Mouse (Mus musculus) cerebellum, adult 9-11 months (tissue): ENCODE measurements at regions not wholly inside any gene's neighbourhood (a gene's known extent, or its start where the extent isn't known, plus 50 kb on each side); places are given as distances from the start of the nearest gene placed in this dataset.
"Not testable (repeated sequence)": the region's sequence is repeated elsewhere in the genome, so short reads cannot be mapped to it uniquely, and the experiment has no call there.

Source experiments
- DNase-seq: peaks from one replicate; pipeline ENCODE4 v3.0.0; 2022

- peak; percentile 72 for DNase-seq
Observed at GRCm38 (mm10) chr17:69563165-69563564, 124.0 kb downstream of the Akain1 start.

- DNase-seq, result not testable (repeated sequence)
Observed at GRCm38 (mm10) chr17:69571070-69571669, 132.0 kb downstream of the Akain1 start.

GRCm38 (mm10) chr17:69590553-69590952, 151.4 kb downstream of the Akain1 start:
- no peak for DNase-seq

DNA sequence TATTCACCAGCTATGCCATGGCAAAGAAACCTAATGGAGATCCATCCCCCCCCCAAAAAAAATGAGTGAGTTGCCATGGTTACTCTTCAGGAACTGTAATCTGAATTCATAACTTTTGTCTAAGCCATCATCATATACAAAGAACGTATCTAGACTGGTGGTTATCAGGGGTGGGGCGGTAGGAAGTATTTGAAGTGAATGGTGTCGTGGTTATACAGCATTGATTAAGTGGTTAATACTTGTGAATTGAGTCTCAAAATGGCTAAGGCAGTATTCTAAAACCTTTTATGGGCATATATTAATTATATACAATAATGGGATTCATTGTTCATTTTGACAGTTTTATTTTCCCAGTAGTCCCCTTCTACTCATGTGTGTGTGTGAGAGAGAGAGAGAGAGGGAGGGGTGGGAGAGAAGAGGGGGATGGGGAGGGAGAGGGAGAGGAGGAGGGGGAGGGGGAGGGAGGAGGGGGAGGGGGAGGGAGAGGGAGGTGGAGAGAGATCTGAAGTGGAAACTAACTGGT, 158.7 kb downstream of the Akain1 start:
- DNase-seq, result no peak

GRCm38 (mm10) chr17:69598461-69598860, 159.3 kb downstream of the Akain1 start:
- DNase-seq, result no peak

- DNase-seq, result peak; percentile 7
Observed at GRCm38 (mm10) chr17:69603596-69603995, 164.5 kb downstream of the Akain1 start.

DNA sequence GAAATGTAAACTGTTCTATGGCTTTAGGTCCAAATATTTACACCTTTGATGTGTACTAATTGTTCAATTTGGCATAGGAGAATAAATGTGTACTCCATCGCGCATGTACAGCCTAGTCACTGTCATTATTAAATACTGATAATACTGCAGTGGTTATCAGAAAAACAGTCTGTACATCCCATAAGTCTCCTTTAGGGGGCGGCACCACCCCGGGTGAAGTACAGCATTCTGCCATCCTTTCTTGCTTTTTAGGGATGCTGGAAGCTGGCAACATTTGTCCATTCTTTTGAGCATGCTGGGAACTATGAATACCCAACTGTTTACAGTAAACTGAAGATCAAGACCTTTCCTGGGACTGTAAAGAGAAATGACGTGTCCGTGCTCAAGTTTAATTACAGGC, 165.6 kb downstream of the Akain1 start:
- peak; percentile 53 for DNase-seq

DNA sequence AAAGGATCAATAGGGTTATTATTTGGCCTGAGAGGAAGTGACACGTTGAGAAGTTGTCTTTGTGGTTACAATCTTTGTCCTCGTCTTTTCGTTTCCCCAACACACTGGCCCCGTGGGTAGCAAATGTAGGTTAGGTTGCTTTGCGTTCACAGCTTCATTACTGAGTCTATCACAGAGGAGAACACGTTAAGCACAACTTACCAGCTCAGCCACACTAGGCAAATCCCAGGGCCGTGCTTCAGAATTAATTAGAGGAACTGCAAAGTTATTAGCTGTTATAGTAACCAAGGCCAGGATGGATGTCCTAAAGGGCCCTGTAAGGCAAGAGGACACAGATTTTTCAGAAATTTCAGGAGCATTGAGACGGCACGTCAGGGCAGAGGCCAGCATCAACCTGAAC, 166.3 kb downstream of the Akain1 start:
- DNase-seq, result no peak

- no peak for DNase-seq
Observed at GRCm38 (mm10) chr17:69631411-69631810, 192.3 kb downstream of the Akain1 start.

DNA sequence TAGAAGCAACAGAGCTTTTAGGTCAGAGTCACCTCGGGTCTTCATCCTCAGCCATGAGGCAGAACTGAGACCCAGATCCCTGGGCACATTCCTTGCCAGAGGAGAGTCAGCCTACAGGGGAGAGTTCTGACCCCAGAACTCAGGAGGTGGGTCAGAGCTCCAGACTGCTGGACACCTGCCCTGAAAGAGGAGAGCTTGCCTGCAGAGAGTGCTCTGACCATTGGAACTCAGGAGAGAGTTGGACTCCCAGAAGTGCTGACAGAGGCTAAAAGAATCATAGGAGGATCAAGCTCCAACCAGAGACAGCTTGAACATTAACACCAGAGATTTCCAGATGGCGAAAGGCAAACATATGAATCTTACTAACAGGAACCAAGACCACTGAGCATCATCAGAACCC, 211.4 kb downstream of the Akain1 start:
- not testable (repeated sequence) for DNase-seq

GRCm38 (mm10) chr17:69654586-69654985, 215.5 kb downstream of the Akain1 start:
- no peak for DNase-seq

DNA sequence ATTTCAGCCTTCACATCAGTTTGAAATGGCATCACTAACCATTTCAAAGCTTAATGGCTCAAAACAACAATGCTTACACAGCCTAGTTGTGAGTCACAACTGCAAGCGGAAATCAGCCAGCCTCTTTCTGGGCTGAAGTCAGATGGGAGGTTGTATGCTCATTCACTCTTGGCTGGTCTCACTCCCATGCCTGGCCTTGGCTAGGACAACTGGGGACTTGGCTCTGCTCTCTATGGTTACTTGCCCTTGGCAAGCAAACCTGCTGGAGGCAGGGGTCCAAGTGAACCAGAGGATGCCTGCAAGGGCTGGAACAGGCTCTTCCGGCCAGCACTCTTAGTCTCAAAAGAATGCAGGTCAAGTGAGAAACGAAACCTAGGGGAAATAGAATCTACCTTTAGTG, 233.4 kb downstream of the Akain1 start:
- DNase-seq, result peak; percentile 97

DNA sequence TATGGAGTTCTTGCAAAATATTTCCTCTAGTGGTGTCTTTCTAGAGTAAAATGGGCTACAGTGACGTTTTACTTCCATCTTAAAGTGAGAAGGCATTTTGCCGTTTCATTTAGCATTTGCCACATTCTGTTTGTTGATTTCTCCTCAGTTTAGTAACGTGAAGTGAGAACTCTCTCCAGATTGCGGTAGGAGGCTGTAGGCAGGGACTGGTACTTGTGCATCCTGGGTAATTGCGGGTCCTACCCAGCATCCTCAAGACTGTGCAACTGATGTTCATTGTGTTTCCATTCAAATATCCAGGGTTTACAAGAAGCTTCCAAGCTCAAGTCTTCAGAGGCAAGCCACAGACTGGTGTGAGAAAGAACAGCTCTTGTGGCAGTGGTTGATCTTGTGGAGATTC, 244.0 kb downstream of the Akain1 start:
- DNase-seq, result no peak

- DNase-seq, result no peak
Observed at GRCm38 (mm10) chr17:69685625-69686257, 246.6 kb downstream of the Akain1 start.

- no peak for DNase-seq
Observed at GRCm38 (mm10) chr17:69686383-69686782, 247.3 kb downstream of the Akain1 start.

DNA sequence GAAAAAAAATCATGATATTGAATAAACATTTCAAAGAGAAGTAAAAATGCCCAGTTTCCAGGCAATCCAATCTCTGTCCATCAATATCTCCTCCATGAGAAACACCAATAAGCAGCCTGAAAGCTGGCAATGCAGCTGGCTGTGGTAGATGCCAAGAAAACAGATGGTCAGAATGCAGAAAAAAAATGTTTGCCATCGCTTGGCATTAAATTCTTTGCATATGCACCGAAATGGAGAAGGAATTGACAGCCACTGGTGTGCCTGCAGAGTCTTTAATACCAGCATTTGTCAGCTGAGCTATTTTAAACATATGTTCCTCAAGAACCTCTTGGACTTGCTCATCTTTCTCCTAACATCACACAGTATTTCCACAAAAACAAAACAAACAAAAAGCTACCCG, 256.2 kb downstream of the Akain1 start:
- DNase-seq, result peak; percentile 66

GRCm38 (mm10) chr17:69727325-69727724, 241.5 kb upstream of the Dlgap1 start:
- no peak for DNase-seq

GRCm38 (mm10) chr17:69732981-69733380, 235.9 kb upstream of the Dlgap1 start:
- no peak for DNase-seq

DNA sequence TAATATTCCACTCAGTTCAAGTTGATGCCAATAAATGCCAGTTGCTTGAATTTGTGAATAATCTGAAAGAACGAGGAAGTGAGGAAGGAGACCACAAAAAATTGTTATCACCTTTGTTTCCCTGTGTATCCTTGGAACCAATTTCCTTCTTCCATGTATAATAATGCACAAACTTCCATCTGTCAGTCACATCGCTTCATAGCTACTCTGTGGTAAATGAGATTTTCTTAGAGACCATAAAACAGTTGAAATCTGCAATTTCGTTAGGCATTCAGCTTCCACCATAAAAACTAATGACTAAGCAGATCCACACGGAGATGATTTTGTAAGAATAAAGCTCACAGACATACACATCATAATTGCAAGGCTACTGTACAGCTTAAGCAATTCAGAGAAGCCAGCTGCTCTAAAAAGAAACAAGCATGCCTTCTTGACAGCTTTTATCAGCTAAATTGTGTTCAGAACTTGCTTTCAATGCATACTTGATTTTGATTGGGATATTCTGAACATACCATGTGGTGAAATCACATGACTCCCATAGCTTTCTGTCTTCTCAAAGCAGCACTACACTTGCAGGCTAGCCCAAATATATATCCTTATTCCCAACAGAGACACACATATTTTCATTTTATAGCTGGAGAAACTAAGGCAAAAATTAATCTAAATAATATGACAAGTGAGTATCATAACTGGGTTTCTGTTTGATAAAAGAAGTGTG, 232.3 kb upstream of the Dlgap1 start:
- no peak for DNase-seq

DNA sequence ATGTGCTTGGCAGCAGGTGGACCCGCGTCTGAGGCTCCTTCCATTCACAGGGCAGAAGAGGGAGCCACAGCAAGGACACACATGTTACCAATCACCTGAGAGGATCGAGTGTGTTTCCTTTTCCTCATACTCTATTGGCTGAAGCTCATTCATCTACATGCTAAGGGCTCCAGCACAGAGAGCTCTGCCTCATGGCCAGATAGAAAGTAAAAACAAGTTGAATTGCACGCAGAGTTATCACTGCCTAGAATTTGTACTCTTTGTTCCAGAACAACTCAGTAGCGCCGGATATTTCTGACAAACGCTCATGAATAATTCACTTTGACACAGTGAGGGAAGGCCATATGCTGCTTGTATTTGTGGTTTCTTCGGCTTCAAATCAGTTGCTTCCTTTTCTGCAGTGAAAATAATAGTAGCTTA, 199.9 kb upstream of the Dlgap1 start:
- peak; percentile 11 for DNase-seq

- DNase-seq, result peak; percentile 39
Observed at GRCm38 (mm10) chr17:69770046-69770445, 198.8 kb upstream of the Dlgap1 start.

- DNase-seq, result no peak
Observed at GRCm38 (mm10) chr17:69781201-69781600, 187.7 kb upstream of the Dlgap1 start.

DNA sequence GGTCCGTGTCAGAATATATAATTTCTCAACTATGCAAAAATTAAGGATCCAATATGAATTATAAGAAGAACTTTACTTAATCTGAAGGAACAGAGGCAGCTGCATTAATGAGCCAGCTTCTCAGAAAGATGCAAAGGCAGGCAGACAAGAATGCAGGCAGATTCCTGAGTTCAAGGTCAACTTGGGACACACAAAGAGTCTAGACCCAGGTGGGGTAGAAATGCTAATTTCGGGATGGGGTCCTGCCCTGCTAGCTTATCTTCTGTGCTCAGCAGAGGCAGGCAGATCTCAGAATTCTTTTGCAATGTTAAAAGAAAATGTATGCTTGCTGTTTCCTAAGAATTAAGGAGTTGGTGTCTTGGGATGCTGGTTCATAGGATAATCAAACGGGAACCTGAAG, 181.9 kb upstream of the Dlgap1 start:
- no peak for DNase-seq

GRCm38 (mm10) chr17:69821473-69821872, 147.4 kb upstream of the Dlgap1 start:
- DNase-seq, result no peak
